ENCODE assay signal across 7 mouse cellular contexts in the genomic region with DNA sequence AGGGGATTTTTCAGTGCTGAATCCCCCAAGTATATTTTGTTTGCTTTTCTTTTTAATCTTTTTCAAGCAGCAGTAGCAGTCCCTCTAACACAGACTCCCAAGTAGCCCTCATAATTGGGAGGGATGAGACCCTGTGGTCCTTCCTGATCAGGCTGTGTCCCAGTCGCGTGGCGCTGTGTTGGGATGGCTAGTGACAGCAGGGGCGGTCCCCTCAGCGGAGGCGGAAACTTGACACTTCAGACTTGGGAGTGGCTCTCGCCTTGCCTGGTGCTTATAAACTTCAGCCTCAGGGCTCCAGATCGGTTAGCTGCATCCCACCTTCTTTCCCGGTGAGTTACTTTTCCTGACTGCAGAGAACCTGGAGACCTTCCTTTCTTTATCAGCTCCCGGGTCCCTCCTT. TPM values are rescaled to one million over a fixed set of nuclear protein-coding genes. Genes with fewer than 3 reads are reported as not detected.
DNase-seq lines count a peak whose midpoint lies in the region; ATAC-seq lines count a peak whose summit lies in the region.

No protein-coding gene starts in this region.

- no peak for ATAC-seq in hindbrain, embryonic 13.5 days (ENCODE audit: low FRiP score)
- ATAC-seq in midbrain, embryonic 16.5 days: no peak

- no peak overlapping the region for H3K27ac ChIP-seq in hindbrain, embryonic 13.5 days
- H3K27ac ChIP-seq in midbrain, embryonic 16.5 days (ENCODE audit: low read length): no peak overlapping the region

- H3K4me2 ChIP-seq in hindbrain, embryonic 13.5 days: peak overlapping the region; percentile 59
- H3K4me2 ChIP-seq in midbrain, embryonic 16.5 days (ENCODE audit: low read length): peak overlapping the region; percentile 57

- no peaks in the 10 kb centered on the region for H3K36me3 ChIP-seq in hindbrain, embryonic 13.5 days
- no peaks in the 10 kb centered on the region for H3K36me3 ChIP-seq in midbrain, embryonic 16.5 days (ENCODE audit: control insufficient read depth, insufficient read depth, low read length)

- under 1% methylated on average over 10 of the region's 10 CpGs for WGBS in hindbrain, embryonic 13.5 days
- under 1% methylated on average over 10 of the region's 10 CpGs for WGBS in midbrain, embryonic 16.5 days

- H3K4me1 ChIP-seq in hindbrain, embryonic 13.5 days (replicated peaks): peaks cover 20% of the 10 kb centered on the region
- peaks cover 8% of the 10 kb centered on the region; the same call in 1 of the 2 replicates for H3K4me1 ChIP-seq in midbrain, embryonic 16.5 days (ENCODE audit: control insufficient read depth, insufficient read depth, low read length)

- peaks cover 48% of the 10 kb centered on the region for H3K27me3 ChIP-seq in hindbrain, embryonic 13.5 days
- H3K27me3 ChIP-seq in midbrain, embryonic 16.5 days (ENCODE audit: control insufficient read depth, insufficient read depth, low read depth, low read length): peaks cover 29% of the 10 kb centered on the region

- H3K4me3 ChIP-seq in hindbrain, embryonic 13.5 days: peak overlapping the region; percentile 34
- peak overlapping the region; percentile 30 for H3K4me3 ChIP-seq in midbrain, embryonic 16.5 days (ENCODE audit: low read depth, low read length)

- peak overlapping the region; percentile 43 for H3K9ac ChIP-seq in hindbrain, embryonic 13.5 days
- peak overlapping the region; percentile 36 for H3K9ac ChIP-seq in midbrain, embryonic 16.5 days (ENCODE audit: low read depth, low read length)

- H3K9me3 ChIP-seq in hindbrain, embryonic 13.5 days: no peaks in the 10 kb centered on the region
- no peaks in the 10 kb centered on the region for H3K9me3 ChIP-seq in midbrain, embryonic 16.5 days (replicated peaks; ENCODE audit: control insufficient read depth, low read length, poor library complexity, severe bottlenecking)

- DNase-seq in MN1 (ENCODE audit: low spot score): peak; percentile 71
- DNase-seq in brain, adult 2 months (ENCODE audit: low read depth, low spot score): peak; percentile 44
- DNase-seq in forelimb bud, embryonic 11.5 days (ENCODE audit: low read depth, low spot score): peak; percentile 59
- peak; percentile 84 for DNase-seq in liver
- DNase-seq in testis, postnatal 10 days (ENCODE audit: low spot score): peak; percentile 63

RNA-seq across cellular contexts. Expression of gene S100a13, which starts 0.5 kb away (rescaled TPM):
- 10.6 and 12.2 TPM in 2 replicates for polyA plus RNA-seq in hindbrain, embryonic 13.5 days (2015; fragmentation: Nextera tagmentation; extraction: Ambion mirVana)
- 7.6 and 8.9 TPM in 2 replicates for polyA plus RNA-seq in midbrain, embryonic 16.5 days (2015; fragmentation: Nextera tagmentation; extraction: Ambion mirVana)

RNA-seq across cellular contexts. Expression of gene S100a1, which starts 0.5 kb away (rescaled TPM):
- polyA plus RNA-seq in hindbrain, embryonic 13.5 days (2015; fragmentation: Nextera tagmentation; extraction: Ambion mirVana): 8.4 and 9.5 TPM in 2 replicates
- 12.4 and 19.5 TPM in 2 replicates for polyA plus RNA-seq in midbrain, embryonic 16.5 days (2015; fragmentation: Nextera tagmentation; extraction: Ambion mirVana)

RNA-seq across cellular contexts. Expression of gene Chtop, which starts 5.4 kb away (rescaled TPM):
- 195 and 197 TPM in 2 replicates for polyA plus RNA-seq in hindbrain, embryonic 13.5 days (2015; fragmentation: Nextera tagmentation; extraction: Ambion mirVana)
- polyA plus RNA-seq in midbrain, embryonic 16.5 days (2015; fragmentation: Nextera tagmentation; extraction: Ambion mirVana): 167 and 181 TPM in 2 replicates

RNA-seq across cellular contexts. Expression of gene S100a14, which starts 12.0 kb away (rescaled TPM):
- not detected in 2 replicates for polyA plus RNA-seq in hindbrain, embryonic 13.5 days (2015; fragmentation: Nextera tagmentation; extraction: Ambion mirVana)
- not detected in 2 replicates for polyA plus RNA-seq in midbrain, embryonic 16.5 days (2015; fragmentation: Nextera tagmentation; extraction: Ambion mirVana)

RNA-seq across cellular contexts. Expression of gene S100a16, which starts 22.4 kb away (rescaled TPM):
- polyA plus RNA-seq in hindbrain, embryonic 13.5 days (2015; fragmentation: Nextera tagmentation; extraction: Ambion mirVana): 33.6 and 37.9 TPM in 2 replicates
- polyA plus RNA-seq in midbrain, embryonic 16.5 days (2015; fragmentation: Nextera tagmentation; extraction: Ambion mirVana): 34.4 and 36.5 TPM in 2 replicates
